Mouse (Mus musculus): ENCODE data around the gene Cdhr3.
"Not testable (repeated sequence)": the region's sequence is repeated elsewhere in the genome, so short reads cannot be mapped to it uniquely, and the experiment has no call there.

Gene Cdhr3

GRCm38 (mm10) chr12:33076309-33076708 is 16.4 kb downstream of the Cdhr3 start:
- in situ Hi-C loops (cut with MboI): no loop called here

GRCm38 (mm10) chr12:33071901-33072672 is 20.6 kb downstream of the Cdhr3 start:
- in situ Hi-C loops (cut with MboI): no loop called here

- in situ Hi-C loops (cut with MboI): no loop called here
These were observed 23.7 kb downstream of the Cdhr3 start for GRCm38 (mm10) chr12:33068977-33069376.

- in situ Hi-C loops (cut with MboI): no loop called here
These were observed 26.3 kb downstream of the Cdhr3 start for GRCm38 (mm10) chr12:33066355-33066754.

GRCm38 (mm10) chr12:33065162-33065561 is 27.5 kb downstream of the Cdhr3 start:
- in situ Hi-C loops (cut with MboI): no loop called here

- in situ Hi-C loops (cut with MboI): no loop called here
These were observed 28.4 kb downstream of the Cdhr3 start for GRCm38 (mm10) chr12:33064266-33064665.

- in situ Hi-C loops (cut with MboI): no loop called here
These were observed 29.4 kb downstream of the Cdhr3 start for GRCm38 (mm10) chr12:33063250-33063649.

GRCm38 (mm10) chr12:33062379-33062778 is 30.3 kb downstream of the Cdhr3 start:
- in situ Hi-C loops (cut with MboI): not testable (repeated sequence)

GRCm38 (mm10) chr12:33061651-33062050 is 31.0 kb downstream of the Cdhr3 start:
- in situ Hi-C loops (cut with MboI): no loop called here

GRCm38 (mm10) chr12:33057231-33058048 is 35.2 kb downstream of the Cdhr3 start:
- in situ Hi-C loops (cut with MboI): no loop called here

- in situ Hi-C loops (cut with MboI): no loop called here
These were observed 36.1 kb downstream of the Cdhr3 start for GRCm38 (mm10) chr12:33056574-33056973.

GRCm38 (mm10) chr12:33056074-33056473 is 36.6 kb downstream of the Cdhr3 start:
- in situ Hi-C loops (cut with MboI): no loop called here

- in situ Hi-C loops (cut with MboI): no loop called here
These were observed 38.9 kb downstream of the Cdhr3 start for GRCm38 (mm10) chr12:33053746-33054145.

GRCm38 (mm10) chr12:33053311-33053710 is 39.4 kb downstream of the Cdhr3 start:
- in situ Hi-C loops (cut with MboI): no loop called here

- in situ Hi-C loops (cut with MboI): no loop called here
These were observed 44.3 kb downstream of the Cdhr3 start for GRCm38 (mm10) chr12:33048391-33048790.

- in situ Hi-C loops (cut with MboI): no loop called here
These were observed 46.2 kb downstream of the Cdhr3 start for GRCm38 (mm10) chr12:33046434-33046833.

- in situ Hi-C loops (cut with MboI): no loop called here
These were observed 46.9 kb downstream of the Cdhr3 start for GRCm38 (mm10) chr12:33045533-33046361.

- in situ Hi-C loops (cut with MboI): no loop called here
These were observed 51.2 kb downstream of the Cdhr3 start for GRCm38 (mm10) chr12:33041476-33041875.

- in situ Hi-C loops (cut with MboI): no loop called here
These were observed 51.9 kb downstream of the Cdhr3 start for GRCm38 (mm10) chr12:33040811-33041210.

GRCm38 (mm10) chr12:33038676-33039075 is 54.0 kb downstream of the Cdhr3 start:
- in situ Hi-C loops (cut with MboI): no loop called here

- in situ Hi-C loops (cut with MboI): no loop called here
These were observed 56.8 kb downstream of the Cdhr3 start for GRCm38 (mm10) chr12:33035719-33036521.
